Mouse (Mus musculus): ENCODE data around the gene Prkcg. TPM values are rescaled to one million over a fixed set of nuclear protein-coding genes. Genes with fewer than 3 reads are reported as not detected.

Gene Prkcg
- polyA plus RNA-seq (2015; fragmentation: Nextera tagmentation; extraction: Ambion mirVana) = 0.32 and 0.33 TPM in 2 replicates

DNA sequence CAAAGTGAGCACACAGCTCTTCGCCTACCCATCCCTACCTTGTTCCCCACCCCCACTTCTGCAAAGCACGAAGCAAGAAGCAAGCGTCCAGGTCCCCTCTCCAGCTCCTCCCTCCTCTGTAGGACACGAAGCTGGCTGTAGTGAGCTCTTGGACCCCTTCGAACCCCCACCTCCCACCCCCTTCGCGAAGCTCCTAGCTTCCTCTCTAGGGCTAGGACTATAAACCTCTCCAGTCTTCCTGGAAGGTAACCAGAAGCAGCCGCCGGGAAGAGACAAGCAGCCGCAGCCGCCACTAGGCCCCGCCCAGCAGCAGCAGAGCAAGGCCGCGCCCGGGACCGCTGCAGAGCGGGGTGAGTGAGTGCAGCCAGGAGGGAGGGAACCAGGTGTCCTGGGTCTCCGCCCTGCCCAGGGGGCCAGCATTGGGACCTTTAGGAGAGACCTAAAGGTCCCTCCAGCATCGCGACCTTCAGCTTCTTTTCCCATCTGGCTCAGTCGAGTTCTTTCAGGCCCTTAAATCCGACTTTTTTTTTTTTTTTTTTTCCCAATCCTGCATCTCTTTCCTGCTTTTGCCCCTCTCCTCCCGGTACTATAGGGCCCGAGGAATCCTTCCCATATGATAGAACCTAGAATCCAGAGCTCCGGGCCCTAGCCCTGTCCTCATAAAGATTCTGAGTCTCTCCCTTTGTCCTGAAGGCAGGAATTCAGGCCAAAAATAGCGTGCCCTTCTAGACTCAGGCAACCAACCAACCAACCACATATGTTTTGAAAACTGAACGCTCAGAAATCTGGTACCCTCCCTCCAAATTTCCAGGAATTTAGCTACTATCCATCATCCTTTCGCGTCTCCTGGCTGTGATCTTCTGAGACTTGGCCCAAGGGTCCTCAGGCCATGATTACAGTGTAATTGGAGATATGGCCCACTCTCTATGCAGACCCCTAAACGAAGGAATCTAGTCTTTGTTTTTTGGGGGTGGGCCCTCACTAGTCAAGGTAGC is at the start of gene Prkcg, which contains the start of gene Myadm:
TSS of gene Prkcg (plus strand) at position 204 of the 995 bp plus-strand sequence.
TSS of gene Myadm (plus strand) at position 105 of the 995 bp plus-strand sequence.
- WGBS = 1% methylated on average over 30 of the region's 30 CpGs
- 0 out of 2 replicates have a peak, but pooled peaks have one; percentile 8 for ATAC-seq (replicated peaks; ENCODE audit: extremely low read depth, insufficient read depth, low FRiP score)
- Histone ChIP-seq H3K27ac (ENCODE audit: low read length) (peak within 1 kb of the TSS; percentile 97), H3K4me2 (ENCODE audit: low read depth, low read length) (peak within 1 kb of the TSS; percentile 88), H3K9me3 (replicated peaks; ENCODE audit: control insufficient read depth, low read length) (no peaks in the 10 kb centered on the region), H3K4me3 (ENCODE audit: low read length) (peak within 1 kb of the TSS; percentile 71), H3K36me3 (ENCODE audit: control insufficient read depth, insufficient read depth) (0 out of 2 replicates have a peak, but pooled peaks cover 6% of the 10 kb centered on the region), H3K27me3 (ENCODE audit: control insufficient read depth, insufficient read depth, low read length) (no peaks in the 10 kb centered on the region), H3K4me1 (ENCODE audit: control insufficient read depth, insufficient read depth, low read length) (peaks cover 21% of the 10 kb centered on the region), H3K9ac (ENCODE audit: low read length) (peak within 1 kb of the TSS; percentile 70)

DNA sequence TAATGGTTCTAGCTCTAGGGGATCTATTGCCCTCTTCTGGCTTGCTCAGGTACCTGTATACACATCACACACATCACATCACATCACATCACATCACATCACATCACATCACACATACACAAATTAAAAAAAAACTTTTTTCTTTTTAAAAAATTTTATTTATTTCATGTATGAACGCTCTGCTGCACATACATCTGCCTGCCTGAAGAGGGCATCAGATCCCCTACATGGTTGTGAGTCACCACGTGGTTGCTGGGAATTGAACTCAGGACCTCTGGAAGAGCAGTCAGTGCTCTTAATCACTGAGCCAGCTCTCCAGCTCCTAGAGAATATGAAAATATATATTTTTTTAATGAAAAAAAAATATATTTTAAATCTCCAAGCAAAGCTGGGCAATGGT is 49.8 kb upstream of the Prkcg start:
- H3K4me3 ChIP-seq (ENCODE audit: low read length) = no peak overlapping the region
- no peaks in the 10 kb centered on the region for H3K27me3 ChIP-seq (ENCODE audit: control insufficient read depth, insufficient read depth, low read length)
- 75% methylated on average over 2 of the region's 2 CpGs for WGBS
- H3K36me3 ChIP-seq (ENCODE audit: control insufficient read depth, insufficient read depth) = no peaks in the 10 kb centered on the region
- H3K9ac ChIP-seq (ENCODE audit: low read length) = no peak overlapping the region
- no peak for ATAC-seq (replicated peaks; ENCODE audit: extremely low read depth, insufficient read depth, low FRiP score)
- no peaks in the 10 kb centered on the region for H3K4me1 ChIP-seq (ENCODE audit: control insufficient read depth, insufficient read depth, low read length)
- no peak overlapping the region for H3K4me2 ChIP-seq (ENCODE audit: low read depth, low read length)
- H3K9me3 ChIP-seq (replicated peaks; ENCODE audit: control insufficient read depth, low read length) = no peaks in the 10 kb centered on the region
- H3K27ac ChIP-seq (ENCODE audit: low read length) = no peak overlapping the region

GRCm38 (mm10) chr7:3260701-3261100 is 28.3 kb upstream of the Prkcg start:
- Histone ChIP-seq H3K36me3 (ENCODE audit: control insufficient read depth, insufficient read depth) (no peaks in the 10 kb centered on the region), H3K9me3 (replicated peaks; ENCODE audit: control insufficient read depth, low read length) (no peaks in the 10 kb centered on the region), H3K4me2 (ENCODE audit: low read depth, low read length) (no peak overlapping the region), H3K27me3 (ENCODE audit: control insufficient read depth, insufficient read depth, low read length) (no peaks in the 10 kb centered on the region), H3K9ac (ENCODE audit: low read length) (no peak overlapping the region), H3K4me1 (ENCODE audit: control insufficient read depth, insufficient read depth, low read length) (peaks cover 3% of the 10 kb centered on the region; the same call in 1 of the 2 replicates), H3K4me3 (ENCODE audit: low read length) (no peak overlapping the region), H3K27ac (ENCODE audit: low read length) (no peak overlapping the region)
- ATAC-seq (replicated peaks; ENCODE audit: extremely low read depth, insufficient read depth, low FRiP score) = no peak
- 62% methylated on average over 3 of the region's 3 CpGs for WGBS

DNA sequence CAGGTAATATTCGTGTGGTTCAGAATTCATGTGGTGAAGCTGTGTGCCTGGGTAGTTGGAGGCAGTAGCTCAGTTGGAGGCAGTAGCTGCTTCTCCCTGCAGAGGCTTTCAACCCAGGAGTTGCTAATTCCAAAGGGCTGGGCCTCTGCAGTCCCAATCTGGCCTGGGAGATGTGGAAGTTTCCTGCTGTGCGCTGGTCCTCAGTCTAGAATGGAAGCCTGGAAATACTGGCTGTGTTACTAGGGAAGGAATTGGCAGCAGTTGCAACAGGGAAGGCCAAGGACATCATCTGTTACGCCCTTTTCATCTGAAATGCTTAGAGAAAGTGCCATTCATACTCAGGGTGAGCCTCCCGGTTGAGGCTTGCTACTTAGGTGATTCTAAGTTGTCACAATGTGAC is 27.5 kb upstream of the Prkcg start:
- H3K27me3 ChIP-seq (ENCODE audit: control insufficient read depth, insufficient read depth, low read length) = no peaks in the 10 kb centered on the region
- WGBS = 59% methylated on average over 4 of the region's 4 CpGs
- peaks cover 3% of the 10 kb centered on the region; the same call in 1 of the 2 replicates for H3K4me1 ChIP-seq (ENCODE audit: control insufficient read depth, insufficient read depth, low read length)
- H3K4me2 ChIP-seq (ENCODE audit: low read depth, low read length) = no peak overlapping the region
- H3K4me3 ChIP-seq (ENCODE audit: low read length) = no peak overlapping the region
- no peaks in the 10 kb centered on the region for H3K9me3 ChIP-seq (replicated peaks; ENCODE audit: control insufficient read depth, low read length)
- H3K27ac ChIP-seq (ENCODE audit: low read length) = no peak overlapping the region
- no peaks in the 10 kb centered on the region for H3K36me3 ChIP-seq (ENCODE audit: control insufficient read depth, insufficient read depth)
- H3K9ac ChIP-seq (ENCODE audit: low read length) = no peak overlapping the region
- ATAC-seq (replicated peaks; ENCODE audit: extremely low read depth, insufficient read depth, low FRiP score) = no peak

DNA sequence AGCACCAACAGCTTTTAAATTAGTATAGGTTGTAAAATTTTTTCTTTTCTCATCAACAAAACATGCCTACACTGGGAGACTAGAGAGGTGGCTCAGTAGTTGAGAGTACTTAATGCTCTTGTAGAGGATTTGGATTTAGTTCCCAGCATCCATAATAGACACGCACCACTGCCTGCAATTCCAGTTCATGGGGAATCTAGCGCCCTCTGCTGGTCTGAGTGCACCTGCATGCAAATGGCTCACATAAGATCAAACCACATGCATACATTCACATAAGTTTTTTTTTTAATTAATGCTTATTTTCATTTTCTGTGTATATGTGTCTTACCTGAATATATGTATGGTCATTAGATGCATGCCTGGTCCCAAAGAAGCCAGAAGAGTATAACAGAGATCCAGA is 26.2 kb upstream of the Prkcg start:
- Histone ChIP-seq H3K9ac (ENCODE audit: low read length) (no peak overlapping the region), H3K4me3 (ENCODE audit: low read length) (no peak overlapping the region), H3K4me2 (ENCODE audit: low read depth, low read length) (no peak overlapping the region), H3K27ac (ENCODE audit: low read length) (no peak overlapping the region), H3K27me3 (ENCODE audit: control insufficient read depth, insufficient read depth, low read length) (no peaks in the 10 kb centered on the region), H3K36me3 (ENCODE audit: control insufficient read depth, insufficient read depth) (no peaks in the 10 kb centered on the region), H3K4me1 (ENCODE audit: control insufficient read depth, insufficient read depth, low read length) (peaks cover 3% of the 10 kb centered on the region; the same call in 1 of the 2 replicates), H3K9me3 (replicated peaks; ENCODE audit: control insufficient read depth, low read length) (no peaks in the 10 kb centered on the region)
- no peak for ATAC-seq (replicated peaks; ENCODE audit: extremely low read depth, insufficient read depth, low FRiP score)
- WGBS = 34% methylated on average over 2 of the region's 2 CpGs

GRCm38 (mm10) chr7:3264390-3265022 is 24.5 kb upstream of the Prkcg start:
- peak overlapping the region; percentile 20; the same call in 1 of the 2 replicates for H3K9ac ChIP-seq (ENCODE audit: low read length)
- no peak; the same call in 1 of the 2 replicates for ATAC-seq (replicated peaks; ENCODE audit: extremely low read depth, insufficient read depth, low FRiP score)

DNA sequence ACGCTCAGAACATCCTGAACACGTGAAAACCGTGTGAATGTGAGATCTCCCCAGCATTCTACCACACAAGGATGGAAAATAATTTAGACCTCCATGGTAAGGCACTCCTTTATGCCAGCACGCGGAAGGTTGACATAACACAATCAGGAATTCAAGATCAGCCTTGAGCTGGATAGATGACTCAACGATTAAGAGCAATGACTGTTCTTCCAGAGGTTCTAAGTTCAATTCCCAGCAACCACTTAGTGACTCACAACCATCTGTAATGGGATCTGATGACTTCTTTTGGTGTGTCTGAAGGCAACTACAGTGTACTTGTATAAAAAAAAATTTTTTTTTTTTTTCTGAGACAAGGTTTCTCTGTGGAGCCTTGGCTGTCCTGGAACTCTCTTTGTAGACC is 23.7 kb upstream of the Prkcg start:
- no peak overlapping the region for H3K4me3 ChIP-seq (ENCODE audit: low read length)
- H3K27ac ChIP-seq (ENCODE audit: low read length) = no peak overlapping the region
- WGBS = 64% methylated on average over 6 of the region's 6 CpGs
- no peaks in the 10 kb centered on the region for H3K36me3 ChIP-seq (ENCODE audit: control insufficient read depth, insufficient read depth)
- H3K4me1 ChIP-seq (ENCODE audit: control insufficient read depth, insufficient read depth, low read length) = peaks cover 3% of the 10 kb centered on the region; the same call in 1 of the 2 replicates
- no peaks in the 10 kb centered on the region for H3K27me3 ChIP-seq (ENCODE audit: control insufficient read depth, insufficient read depth, low read length)
- no peaks in the 10 kb centered on the region for H3K9me3 ChIP-seq (replicated peaks; ENCODE audit: control insufficient read depth, low read length)
- no peak overlapping the region for H3K9ac ChIP-seq (ENCODE audit: low read length)
- no peak for ATAC-seq (replicated peaks; ENCODE audit: extremely low read depth, insufficient read depth, low FRiP score)
- peak overlapping the region; percentile 63 for H3K4me2 ChIP-seq (ENCODE audit: low read depth, low read length)

More at GRCm38 (mm10) chr7:3264390-3265022, 24.5 kb upstream of the Prkcg start:
- Histone ChIP-seq H3K36me3 (ENCODE audit: control insufficient read depth, insufficient read depth) (no peaks in the 10 kb centered on the region), H3K4me2 (ENCODE audit: low read depth, low read length) (peak overlapping the region; percentile 63), H3K4me3 (ENCODE audit: low read length) (peak overlapping the region; percentile 32), H3K4me1 (ENCODE audit: control insufficient read depth, insufficient read depth, low read length) (peaks cover 3% of the 10 kb centered on the region; the same call in 1 of the 2 replicates), H3K9me3 (replicated peaks; ENCODE audit: control insufficient read depth, low read length) (no peaks in the 10 kb centered on the region), H3K27ac (ENCODE audit: low read length) (no peak overlapping the region), H3K27me3 (ENCODE audit: control insufficient read depth, insufficient read depth, low read length) (no peaks in the 10 kb centered on the region)
- WGBS = 29% methylated on average over 22 of the region's 22 CpGs

DNA sequence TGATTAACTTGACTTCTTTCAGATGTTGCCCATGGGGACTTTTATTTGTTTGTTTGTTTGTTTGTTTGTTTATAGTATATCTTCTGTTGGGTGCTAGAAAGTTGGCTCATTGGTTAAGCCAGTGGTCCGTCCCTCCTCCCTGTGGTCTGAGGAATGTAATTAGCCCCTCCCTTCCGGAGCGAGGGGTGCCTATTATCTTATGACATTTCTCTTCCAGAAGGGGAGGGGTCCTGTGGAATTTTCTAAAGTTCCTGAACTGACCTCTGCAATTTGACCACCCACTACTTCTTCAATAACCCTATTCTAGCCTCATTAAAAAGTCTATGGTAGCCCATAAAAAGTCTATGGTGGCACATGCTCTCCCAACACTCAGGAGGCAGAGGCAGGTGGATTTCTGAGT is 21.7 kb upstream of the Prkcg start:
- no peaks in the 10 kb centered on the region for H3K9me3 ChIP-seq (replicated peaks; ENCODE audit: control insufficient read depth, low read length)
- no peaks in the 10 kb centered on the region for H3K36me3 ChIP-seq (ENCODE audit: control insufficient read depth, insufficient read depth)
- H3K9ac ChIP-seq (ENCODE audit: low read length) = no peak overlapping the region
- WGBS = 83% methylated on average over 3 of the region's 3 CpGs
- no peak for ATAC-seq (replicated peaks; ENCODE audit: extremely low read depth, insufficient read depth, low FRiP score)
- no peaks in the 10 kb centered on the region for H3K27me3 ChIP-seq (ENCODE audit: control insufficient read depth, insufficient read depth, low read length)
- no peak overlapping the region for H3K4me3 ChIP-seq (ENCODE audit: low read length)
- no peak overlapping the region for H3K27ac ChIP-seq (ENCODE audit: low read length)
- no peak overlapping the region for H3K4me2 ChIP-seq (ENCODE audit: low read depth, low read length)
- peaks cover 3% of the 10 kb centered on the region; the same call in 1 of the 2 replicates for H3K4me1 ChIP-seq (ENCODE audit: control insufficient read depth, insufficient read depth, low read length)
